Mouse (Mus musculus): ENCODE results near the gene Efna5.

DNA sequence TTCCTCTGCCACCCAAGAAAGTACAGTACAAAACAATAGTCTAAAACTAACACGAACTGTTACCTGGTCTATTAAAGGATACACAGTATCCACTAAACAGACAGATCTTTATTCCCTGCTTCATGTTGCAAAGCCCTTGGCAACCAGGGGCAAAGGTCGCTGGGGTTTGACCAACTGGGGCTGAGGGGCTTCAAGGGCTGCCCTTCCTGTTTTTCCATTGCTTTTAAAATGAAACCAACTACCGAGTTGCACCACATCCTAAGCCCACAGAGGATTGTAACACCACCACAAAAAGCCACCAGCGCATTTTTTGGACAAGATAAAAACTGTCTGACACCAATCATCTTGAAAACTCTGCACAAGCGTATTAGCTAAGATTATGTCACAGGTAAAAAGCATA, 276.8 kb downstream of the Efna5 start:
- TF ChIP-seq CTCF (IDR thresholded peaks at IDR 0.05; ENCODE audit: low read depth, low read length) (no peak), POLR2A (IDR thresholded peaks at IDR 0.05; ENCODE audit: extremely low read depth, insufficient read depth, low read length) (no peak)
